Mouse (Mus musculus) forebrain, embryonic 13.5 days (tissue): Measurements from ENCODE around the gene Cd151. TPM values are rescaled to one million over a fixed set of nuclear protein-coding genes. Genes with fewer than 3 reads are reported as not detected.
A peak's percentile ranks its signal among the peaks of the same experiment; 100 is the strongest.

ENCODE experiments used
- ATAC-seq: fragments of 200-750 bp; cut with Nextera tagmentation; 2 replicates; pipeline ENCODE4 v1.8.0; 2017
- H3K27ac ChIP-seq: fragments of 300-500 bp; sonication (generic); 2 replicates; pipeline ENCODE4 v1.5.1; 2015; ENCODE audit warnings: inconsistent platforms, mild to moderate bottlenecking, moderate library complexity
- H3K27me3 ChIP-seq: fragments of 300-500 bp; sonication (generic); 2 replicates; pipeline ENCODE4 v1.6.1; 2015; ENCODE audit warnings: mild to moderate bottlenecking, inconsistent platforms
- H3K36me3 ChIP-seq: fragments of 300-500 bp; sonication (generic); 2 replicates; pipeline ENCODE4 v1.6.1; 2015; ENCODE audit warnings: mild to moderate bottlenecking, inconsistent platforms; ENCODE audit not compliant: poor library complexity, severe bottlenecking
- H3K4me1 ChIP-seq: fragments of 300-500 bp; sonication (generic); 2 replicates; pipeline ENCODE4 v1.6.1; 2015; ENCODE audit warnings: inconsistent platforms
- H3K4me2 ChIP-seq: fragments of 300-500 bp; sonication (generic); 2 replicates; pipeline ENCODE4 v1.6.1; 2015; ENCODE audit warnings: inconsistent platforms, mild to moderate bottlenecking, moderate library complexity
- H3K4me3 ChIP-seq: fragments of 300-500 bp; sonication (generic); 2 replicates; pipeline ENCODE4 v1.5.1; 2015; ENCODE audit warnings: mild to moderate bottlenecking, inconsistent platforms
- H3K9ac ChIP-seq: fragments of 300-500 bp; sonication (generic); 2 replicates; pipeline ENCODE4 v1.6.1; 2015; ENCODE audit warnings: mild to moderate bottlenecking, inconsistent platforms
- H3K9me3 ChIP-seq: fragments of 300-500 bp; sonication (generic); replicated peaks from 2 replicates; pipeline ENCODE4 v1.6.1; 2016; ENCODE audit warnings: inconsistent platforms
- WGBS: fragments of 180-500 bp; shearing (Covaris S2); methylation state at CpG from one replicate; pipeline ENCODE4 v1.1.7; 2015; 5-methylcytosine and 5-hydroxymethylcytosine counted together
- polyA plus RNA-seq: library from polyadenylated mRNA; unstranded; fragments of >200 nt; fragmentation: Nextera tagmentation; extraction: Ambion mirVana; gene quantifications from 2 replicates; pipeline ENCODE4 v1.2.1, GENCODE M21; 2015

The Cd151 gene
- polyA plus RNA-seq: 12.0 and 14.3 TPM in 2 replicates

GRCm38 (mm10) chr7:141467230-141468030 lies at the start of gene Cd151:
TSS of gene Cd151 (plus strand) at chr7:141467392.
- H3K4me1 ChIP-seq: peaks cover 43% of the 10 kb centered on the region
- WGBS: under 1% methylated on average over 52 of the region's 52 CpGs
- H3K9me3 ChIP-seq: no peaks in the 10 kb centered on the region
- H3K4me3 ChIP-seq: peak within 1 kb of the TSS; percentile 64
- H3K27ac ChIP-seq: peak within 1 kb of the TSS; percentile 85
- peak within 1 kb of the TSS; percentile 73 for H3K4me2 ChIP-seq
- peak; percentile 66 for ATAC-seq
- peak within 1 kb of the TSS; percentile 76 for H3K9ac ChIP-seq
- H3K27me3 ChIP-seq: peaks cover 47% of the 10 kb centered on the region
- H3K36me3 ChIP-seq: peaks cover 31% of the 10 kb centered on the region

GRCm38 (mm10) chr7:141417731-141418681 lies 49.2 kb upstream of the Cd151 start:
- no peak overlapping the region for H3K9ac ChIP-seq
- H3K36me3 ChIP-seq: no peaks in the 10 kb centered on the region
- H3K27ac ChIP-seq: no peak overlapping the region
- WGBS: 70% methylated on average over 8 of the region's 8 CpGs
- H3K4me1 ChIP-seq: peaks cover 10% of the 10 kb centered on the region
- H3K27me3 ChIP-seq: peaks cover 3% of the 10 kb centered on the region; the same call in 1 of the 2 replicates
- no peaks in the 10 kb centered on the region for H3K9me3 ChIP-seq
- H3K4me3 ChIP-seq: no peak overlapping the region
- H3K4me2 ChIP-seq: no peak overlapping the region
- no peak for ATAC-seq

DNA sequence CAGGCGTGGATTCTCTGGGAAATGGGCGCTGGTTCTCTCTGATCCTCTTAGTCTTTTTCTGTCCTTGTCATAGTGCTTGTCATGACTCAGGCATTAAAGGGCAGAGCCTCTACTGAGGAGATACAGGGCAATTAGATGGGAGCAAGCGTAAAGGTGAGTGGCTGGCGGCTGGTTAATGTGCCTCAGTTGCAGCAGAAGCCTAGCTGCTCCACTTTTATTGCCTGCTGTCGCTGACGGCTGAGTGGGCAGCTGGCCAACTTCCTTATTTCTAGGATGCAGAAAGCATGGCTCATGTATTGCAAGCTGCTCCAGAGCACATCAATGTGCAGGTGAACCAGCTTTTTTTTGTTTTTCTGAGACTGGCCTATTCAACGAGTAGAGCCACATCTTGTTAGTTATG lies 48.2 kb upstream of the Cd151 start:
- Histone ChIP-seq H3K9ac (no peak overlapping the region), H3K27ac (no peak overlapping the region), H3K27me3 (peaks cover 3% of the 10 kb centered on the region; the same call in 1 of the 2 replicates), H3K4me3 (no peak overlapping the region), H3K4me1 (peaks cover 6% of the 10 kb centered on the region), H3K9me3 (no peaks in the 10 kb centered on the region), H3K36me3 (no peaks in the 10 kb centered on the region), H3K4me2 (no peak overlapping the region)
- ATAC-seq: no peak
- WGBS: 65% methylated on average over 7 of the region's 7 CpGs

DNA sequence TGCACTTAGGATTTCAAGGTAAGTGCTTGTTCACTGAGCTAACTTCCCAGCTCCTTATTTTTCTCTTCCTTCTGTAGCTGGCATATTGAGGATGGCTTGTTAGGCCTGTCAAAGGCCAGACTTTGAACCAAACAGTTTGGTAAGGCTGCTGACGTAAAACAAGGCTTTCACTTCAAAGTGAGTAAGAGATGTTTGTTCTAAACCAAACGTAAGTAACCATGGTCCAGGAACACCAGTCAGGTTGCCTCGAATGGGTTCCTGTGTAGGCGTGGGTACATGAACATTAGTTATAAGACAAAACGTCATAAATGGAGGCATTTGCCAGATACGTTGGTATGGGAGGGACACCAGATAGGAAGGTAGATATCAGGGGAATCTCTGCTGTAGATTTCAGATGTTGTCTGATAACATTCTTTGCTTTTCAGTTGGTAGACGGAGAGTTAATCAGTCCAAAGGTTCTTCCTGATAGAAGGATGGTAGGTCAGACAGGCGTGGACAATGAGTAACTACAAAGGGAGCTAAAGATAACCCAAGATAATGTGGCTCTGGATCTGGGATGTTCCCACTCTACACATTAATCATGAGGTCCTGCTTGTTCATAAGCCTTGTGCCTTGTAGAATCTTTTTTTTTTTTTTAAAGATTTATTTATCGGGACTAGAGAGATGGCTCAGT lies 47.0 kb upstream of the Cd151 start:
- no peak overlapping the region for H3K27ac ChIP-seq
- H3K27me3 ChIP-seq: peaks cover 3% of the 10 kb centered on the region; the same call in 1 of the 2 replicates
- 88% methylated on average over 9 of the region's 9 CpGs for WGBS
- H3K4me1 ChIP-seq: no peaks in the 10 kb centered on the region
- H3K4me2 ChIP-seq: no peak overlapping the region
- ATAC-seq: no peak
- no peaks in the 10 kb centered on the region for H3K36me3 ChIP-seq
- no peak overlapping the region for H3K9ac ChIP-seq
- no peak overlapping the region for H3K4me3 ChIP-seq
- no peaks in the 10 kb centered on the region for H3K9me3 ChIP-seq

DNA sequence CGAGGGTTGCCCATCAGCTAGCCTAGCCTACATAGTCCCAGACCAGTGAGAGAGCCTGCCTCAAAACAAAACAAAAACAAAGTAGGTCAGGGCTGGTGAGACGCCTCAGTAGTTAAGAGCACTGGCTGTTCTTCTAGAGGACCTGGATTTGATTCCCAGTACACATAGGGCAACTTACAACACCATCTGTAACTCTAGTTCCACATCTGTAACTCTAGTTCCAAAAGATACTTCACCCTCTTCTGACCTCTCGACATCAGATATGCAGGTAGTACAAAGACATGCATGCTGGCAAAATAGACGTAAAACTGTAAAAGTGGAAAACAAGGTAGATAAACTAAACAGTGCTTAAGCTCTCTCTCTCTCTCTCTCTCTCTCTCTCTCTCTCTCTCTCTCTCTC lies 43.4 kb upstream of the Cd151 start:
- no peak overlapping the region for H3K27ac ChIP-seq
- no peaks in the 10 kb centered on the region for H3K27me3 ChIP-seq
- H3K9me3 ChIP-seq: no peaks in the 10 kb centered on the region

DNA sequence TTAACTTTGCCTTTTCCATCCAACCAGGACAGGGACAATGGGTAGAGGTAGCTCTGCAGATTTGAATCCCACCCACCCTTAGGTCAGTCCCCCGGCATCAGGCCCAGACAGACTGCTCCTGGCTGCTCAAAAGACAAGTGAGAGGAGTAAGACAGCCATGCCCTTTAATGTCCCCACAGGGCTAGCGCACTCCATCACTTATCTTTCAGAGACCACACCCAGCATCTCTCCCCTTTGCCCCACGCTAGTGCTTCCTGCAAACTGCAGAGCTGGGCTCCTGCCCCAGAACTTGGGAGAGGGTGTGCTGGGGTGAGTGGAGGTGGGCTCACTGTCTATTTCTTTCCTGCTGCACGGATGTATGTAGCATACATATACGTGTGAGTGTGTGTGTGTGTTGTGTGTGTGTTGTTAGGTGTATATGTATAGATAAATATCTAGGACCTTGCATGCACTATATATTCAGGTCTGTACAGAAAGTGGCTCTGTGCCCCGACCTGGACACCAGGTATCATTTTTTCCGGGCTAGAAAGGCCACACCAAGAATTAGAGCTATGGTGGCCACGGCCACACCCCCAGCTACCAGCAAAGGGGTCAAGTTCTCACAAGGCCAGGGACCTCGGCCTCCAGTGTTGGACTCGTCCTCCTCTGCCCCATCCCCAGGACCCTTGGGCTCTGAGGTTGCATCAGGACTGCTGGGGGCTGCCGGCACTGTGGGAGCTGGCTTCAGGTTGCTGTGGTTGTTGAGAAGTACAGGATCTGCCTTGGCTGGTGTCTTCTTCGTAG lies 40.1 kb upstream of the Cd151 start:
- Histone ChIP-seq H3K36me3 (peaks cover 37% of the 10 kb centered on the region), H3K9me3 (no peaks in the 10 kb centered on the region), H3K27ac (no peak overlapping the region), H3K4me1 (peaks cover 23% of the 10 kb centered on the region), H3K9ac (no peak overlapping the region), H3K4me2 (no peak overlapping the region), H3K27me3 (no peaks in the 10 kb centered on the region), H3K4me3 (no peak overlapping the region)
- WGBS: 90% methylated on average over 12 of the region's 12 CpGs
- ATAC-seq: no peak

More for the DNA sequence above, 43.4 kb upstream of the Cd151 start:
- Histone ChIP-seq H3K4me1 (peaks cover 7% of the 10 kb centered on the region), H3K36me3 (peaks cover 16% of the 10 kb centered on the region), H3K4me2 (no peak overlapping the region), H3K4me3 (no peak overlapping the region), H3K9ac (no peak overlapping the region)
- no peak for ATAC-seq
- 81% methylated on average over 4 of the region's 4 CpGs for WGBS

DNA sequence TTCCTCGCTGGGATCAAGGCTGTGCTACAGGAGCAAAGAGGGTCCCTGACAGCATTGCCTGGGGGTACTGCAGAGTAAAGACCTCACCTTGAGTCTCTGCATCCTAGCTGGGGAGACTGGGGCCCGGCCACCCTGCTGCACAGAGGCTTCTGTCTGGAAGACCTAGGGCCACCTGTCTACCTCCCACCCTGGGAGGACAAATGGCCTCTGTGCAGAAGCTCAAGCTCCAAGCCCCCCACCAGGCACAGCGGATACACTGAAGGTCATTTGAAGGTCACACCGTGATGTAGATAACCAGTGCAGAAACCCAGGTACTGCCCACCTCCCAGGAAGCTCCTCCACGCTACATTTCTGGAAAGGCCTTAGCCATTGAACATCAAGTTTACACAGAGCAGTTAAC lies 38.5 kb upstream of the Cd151 start:
- Histone ChIP-seq H3K27ac (peak overlapping the region; percentile 62), H3K4me1 (peaks cover 34% of the 10 kb centered on the region), H3K9ac (peak overlapping the region; percentile 79), H3K27me3 (no peaks in the 10 kb centered on the region), H3K4me3 (peak overlapping the region; percentile 52), H3K4me2 (peak overlapping the region; percentile 91), H3K36me3 (peaks cover 53% of the 10 kb centered on the region), H3K9me3 (no peaks in the 10 kb centered on the region)
- ATAC-seq: peak; percentile 0; the same call in 1 of the 2 replicates
- WGBS: 54% methylated on average over 5 of the region's 5 CpGs

DNA sequence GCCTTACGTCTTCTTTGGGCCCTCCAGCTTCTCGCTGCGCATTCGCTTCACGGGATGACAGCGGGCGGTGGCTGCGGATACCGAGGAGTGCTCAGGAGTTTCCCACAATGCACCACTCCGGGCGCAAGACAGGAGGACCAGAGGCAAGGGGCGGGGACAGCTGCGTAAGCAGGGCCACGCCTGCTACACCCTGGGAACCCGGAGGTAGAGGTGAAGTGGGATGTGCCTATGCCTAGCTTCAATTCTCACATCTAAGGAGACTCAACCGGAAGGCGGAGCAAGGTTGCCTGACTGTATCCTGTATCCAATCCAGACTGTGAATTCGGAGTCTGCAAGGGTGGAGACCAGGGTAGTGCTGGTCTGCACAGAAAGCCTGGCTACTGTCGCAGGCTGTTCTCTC lies 37.9 kb upstream of the Cd151 start, which contains the start of gene Cend1:
Cend1 (minus strand) TSS at position 182 of the 400 bp plus-strand sequence.
- Histone ChIP-seq H3K27ac (peak within 1 kb of the TSS; percentile 62), H3K27me3 (no peaks in the 10 kb centered on the region), H3K36me3 (peaks cover 55% of the 10 kb centered on the region), H3K4me3 (peak within 1 kb of the TSS; percentile 52), H3K9ac (peak within 1 kb of the TSS; percentile 79), H3K4me2 (peak within 1 kb of the TSS; percentile 91), H3K9me3 (no peaks in the 10 kb centered on the region), H3K4me1 (peaks cover 40% of the 10 kb centered on the region)
- WGBS: under 1% methylated on average over 19 of the region's 19 CpGs
- ATAC-seq: peak; percentile 87

DNA sequence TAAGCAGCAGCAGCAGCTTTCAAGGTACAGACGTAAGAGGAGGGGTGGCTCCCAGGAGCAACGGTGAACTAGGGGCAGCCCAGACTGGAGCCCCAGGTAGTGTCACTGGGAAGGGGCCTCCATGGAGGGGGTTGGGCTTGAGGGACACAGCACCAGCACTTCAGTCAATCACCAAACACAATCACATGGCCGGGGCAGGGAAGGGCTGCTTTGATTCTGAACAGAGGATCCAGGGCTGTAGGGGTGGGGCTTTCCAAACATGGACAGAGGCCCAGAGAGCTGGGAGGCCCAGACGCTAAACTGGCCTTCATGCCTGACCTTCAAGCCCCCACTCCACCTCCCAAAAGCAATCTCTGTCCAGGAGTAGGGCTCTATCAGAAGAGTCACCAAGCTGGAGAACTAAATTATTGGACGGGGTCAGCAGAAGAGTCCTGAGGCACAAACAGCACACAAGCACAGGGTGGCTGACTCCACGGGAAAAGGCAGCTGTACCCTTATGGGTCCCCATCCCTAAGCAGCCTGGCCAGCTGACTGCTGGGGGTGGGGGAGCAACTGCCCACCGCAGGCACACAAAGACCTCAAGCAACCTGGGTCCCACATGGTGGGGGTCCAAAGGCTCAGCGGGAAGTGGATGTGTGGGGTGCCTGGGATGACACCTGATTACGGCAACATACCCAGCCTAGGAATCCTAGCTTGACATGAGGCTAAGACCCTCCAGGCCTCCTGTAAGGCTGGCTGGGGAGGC lies 37.2 kb upstream of the Cd151 start:
- WGBS: 69% methylated on average over 9 of the region's 9 CpGs
- H3K27ac ChIP-seq: peak overlapping the region; percentile 62; the same call in 1 of the 2 replicates
- ATAC-seq: peak; percentile 7
- H3K4me1 ChIP-seq: peaks cover 47% of the 10 kb centered on the region
- peak overlapping the region; percentile 91 for H3K4me2 ChIP-seq
- no peaks in the 10 kb centered on the region for H3K9me3 ChIP-seq
- H3K4me3 ChIP-seq: peak overlapping the region; percentile 52; the same call in 1 of the 2 replicates
- no peaks in the 10 kb centered on the region for H3K27me3 ChIP-seq
- H3K36me3 ChIP-seq: peaks cover 55% of the 10 kb centered on the region
- no peak overlapping the region; the same call in 1 of the 2 replicates for H3K9ac ChIP-seq

- Histone ChIP-seq H3K9me3 (no peaks in the 10 kb centered on the region), H3K4me1 (peaks cover 53% of the 10 kb centered on the region), H3K9ac (no peak overlapping the region; the same call in 1 of the 2 replicates), H3K4me2 (no peak overlapping the region), H3K27ac (no peak overlapping the region), H3K27me3 (no peaks in the 10 kb centered on the region), H3K36me3 (peaks cover 55% of the 10 kb centered on the region), H3K4me3 (no peak overlapping the region)
- 96% methylated on average over 9 of the region's 9 CpGs for WGBS
- ATAC-seq: no peak
Observed at GRCm38 (mm10) chr7:141430585-141431240, 36.5 kb upstream of the Cd151 start.
